Mouse (Mus musculus): ENCODE measurements at regions not wholly inside any gene's neighbourhood (a gene's known extent, or its start where the extent isn't known, plus 50 kb on each side); places are given as distances from the start of the nearest gene placed in this dataset.
"Not testable (repeated sequence)": the region's sequence is repeated elsewhere in the genome, so short reads cannot be mapped to it uniquely, and the experiment has no call there.

GRCm38 (mm10) chr13:66802558-66802957 lies 102.2 kb upstream of the Gm10767 start:
- not testable (repeated sequence) for TF ChIP-seq CTCF (IDR thresholded peaks at IDR 0.05; ENCODE audit: extremely low read depth, insufficient read length, insufficient replicate concordance, low read depth, low read length); POLR2A (IDR thresholded peaks at IDR 0.05; ENCODE audit: low read depth, low read length)

Measured in small intestine, adult 2 months (tissue).